Mouse (Mus musculus) left cerebral cortex, adult 2 months (tissue): ENCODE measurements around the gene Rnaseh1. TPM values are rescaled to one million over a fixed set of nuclear protein-coding genes. Genes with fewer than 3 reads are reported as not detected.

ENCODE experiments used
- DNase-seq, 2 experiments: peaks; one replicate each; pipeline ENCODE4 v3.0.0; 2021 to 2022; ENCODE audit warnings: low spot score in 2 of 2, mixed read lengths in 1 of 2; ENCODE audit errors: extremely low spot score in 1 of 2
- H3K27ac ChIP-seq: fragments of 200-600 bp; 2 replicates; pipeline ENCODE4 v1.8.1; 2022
- H3K4me3 ChIP-seq: fragments of 200-600 bp; 2 replicates; pipeline ENCODE4 v1.8.1; 2022
- CTCF ChIP-seq: fragments of 200-600 bp; IDR thresholded peaks from 2 replicates; pipeline ENCODE4 v1.8.1; 2022; ENCODE audit warnings: antibody characterized with exemption, mild to moderate bottlenecking, moderate library complexity
- intact Hi-C: fragments of 180-260 bp; cut with DNase I; formaldehyde crosslinking; loops from one replicate; pipeline ENCODE4 v1.15.1; 2025
- total RNA-seq, 2 experiments: library from RNA; stranded (reverse); gene quantifications; 2 replicates each; pipeline ENCODE4 v1.2.3; 2021

Rnaseh1 gene
- total RNA-seq, 2 experiments from 2014 or later: 13.4 to 13.6 TPM

GRCm38 (mm10) chr12:28675121-28675924 is 25.9 kb downstream of the Rnaseh1 start, which contains the start of gene Adi1:
Gene Adi1, plus strand, starts transcription at chr12:28675231.
- peak within 1 kb of the TSS; percentile 57 for H3K4me3 ChIP-seq
- intact Hi-C loops: no loop called here
- no peak for TF ChIP-seq CTCF
- peak; percentile 85 to 87 for DNase-seq
- peak within 1 kb of the TSS; percentile 97 for H3K27ac ChIP-seq

- no peak for TF ChIP-seq CTCF
- Histone ChIP-seq H3K4me3 (peak overlapping the region; percentile 57), H3K27ac (peak overlapping the region; percentile 97)
- DNase-seq: no peak
- intact Hi-C loops: no loop called here
Observed at GRCm38 (mm10) chr12:28675925-28676209, 26.5 kb downstream of the Rnaseh1 start.

- Histone ChIP-seq H3K4me3 (no peak overlapping the region), H3K27ac (no peak overlapping the region)
- DNase-seq: no peak
- no peak for TF ChIP-seq CTCF
- intact Hi-C loops: no loop called here
Observed at GRCm38 (mm10) chr12:28684674-28685073, 35.3 kb downstream of the Rnaseh1 start.

GRCm38 (mm10) chr12:28685771-28686170 is 36.4 kb downstream of the Rnaseh1 start:
- no peak for DNase-seq
- intact Hi-C loops: no loop called here
- Histone ChIP-seq H3K4me3 (no peak overlapping the region), H3K27ac (no peak overlapping the region; the same call in 1 of the 2 replicates)
- no peak for TF ChIP-seq CTCF

- peak overlapping the region; percentile 40; the same call in 1 of the 2 replicates for H3K27ac ChIP-seq
Observed at GRCm38 (mm10) chr12:28686199-28686879, 36.9 kb downstream of the Rnaseh1 start.

GRCm38 (mm10) chr12:28688996-28689395 is 39.6 kb downstream of the Rnaseh1 start:
- TF ChIP-seq CTCF: no peak
- intact Hi-C loops: no loop called here
- no peak for DNase-seq

More at GRCm38 (mm10) chr12:28686199-28686879, 36.9 kb downstream of the Rnaseh1 start:
- intact Hi-C loops: no loop called here
- no peak overlapping the region for H3K4me3 ChIP-seq
- TF ChIP-seq CTCF: no peak
- no peak for DNase-seq

GRCm38 (mm10) chr12:28690730-28691129 is 41.3 kb downstream of the Rnaseh1 start:
- no peak overlapping the region for H3K4me3 ChIP-seq
- TF ChIP-seq CTCF: no peak
- no peak for DNase-seq
- intact Hi-C loops: no loop called here
- H3K27ac ChIP-seq: peak overlapping the region; percentile 69

More at GRCm38 (mm10) chr12:28688996-28689395, 39.6 kb downstream of the Rnaseh1 start:
- Histone ChIP-seq H3K4me3 (no peak overlapping the region), H3K27ac (no peak overlapping the region)

- intact Hi-C loops: no loop called here
- Histone ChIP-seq H3K4me3 (no peak overlapping the region), H3K27ac (no peak overlapping the region)
- no peak for TF ChIP-seq CTCF
- no peak for DNase-seq
Observed at GRCm38 (mm10) chr12:28693738-28694137, 44.3 kb downstream of the Rnaseh1 start.

GRCm38 (mm10) chr12:28694231-28694630 is 44.8 kb downstream of the Rnaseh1 start:
- Histone ChIP-seq H3K27ac (peak overlapping the region; percentile 38), H3K4me3 (no peak overlapping the region)
- intact Hi-C loops: no loop called here
- no peak for TF ChIP-seq CTCF
- DNase-seq: no peak

GRCm38 (mm10) chr12:28694776-28695175 is 45.4 kb downstream of the Rnaseh1 start:
- no peak for TF ChIP-seq CTCF
- DNase-seq: no peak
- Histone ChIP-seq H3K27ac (peak overlapping the region; percentile 38), H3K4me3 (no peak overlapping the region)
- intact Hi-C loops: no loop called here

GRCm38 (mm10) chr12:28697821-28698595 is 48.6 kb downstream of the Rnaseh1 start:
- TF ChIP-seq CTCF: no peak
- Histone ChIP-seq H3K27ac (peak overlapping the region; percentile 77), H3K4me3 (no peak overlapping the region)
- intact Hi-C loops: loop anchor here (2.0 kb wide), 2 partner anchors 109 to 137 kb away; no protein-coding TSS in a partner anchor
- no peak for DNase-seq
